Mouse (Mus musculus) forebrain, embryonic 15.5 days (tissue): ENCODE data around the gene Opcml. TPM values are rescaled to one million over a fixed set of nuclear protein-coding genes. Genes with fewer than 3 reads are reported as not detected.

ENCODE experiments used
- ATAC-seq: fragments of 200-750 bp; cut with Nextera tagmentation; replicated peaks from 2 replicates; pipeline ENCODE4 v1.8.0; 2017; ENCODE audit warnings: mild to moderate bottlenecking, moderate TSS enrichment, moderate library complexity
- H3K27ac ChIP-seq: fragments of 300-500 bp; sonication (generic); replicated peaks from 2 replicates; pipeline ENCODE4 v1.5.1; 2015; ENCODE audit warnings: mild to moderate bottlenecking, inconsistent platforms
- H3K27me3 ChIP-seq: fragments of 300-500 bp; sonication (generic); 2 replicates; pipeline ENCODE4 v1.6.1; 2015; ENCODE audit warnings: inconsistent platforms
- H3K36me3 ChIP-seq: fragments of 300-500 bp; sonication (generic); 2 replicates; pipeline ENCODE4 v1.6.1; 2015; ENCODE audit warnings: mild to moderate bottlenecking, inconsistent platforms
- H3K4me1 ChIP-seq: fragments of 300-500 bp; sonication (generic); 2 replicates; pipeline ENCODE4 v1.6.1; 2015; ENCODE audit warnings: inconsistent platforms
- H3K4me2 ChIP-seq: fragments of 300-500 bp; sonication (generic); replicated peaks from 2 replicates; pipeline ENCODE4 v1.6.1; 2015; ENCODE audit warnings: mild to moderate bottlenecking, inconsistent platforms
- H3K4me3 ChIP-seq: fragments of 300-500 bp; sonication (generic); 2 replicates; pipeline ENCODE4 v1.5.1; 2015; ENCODE audit warnings: mild to moderate bottlenecking, inconsistent platforms
- H3K9ac ChIP-seq: fragments of 300-500 bp; sonication (generic); replicated peaks from 2 replicates; pipeline ENCODE4 v1.6.1; 2015; ENCODE audit warnings: mild to moderate bottlenecking, inconsistent platforms
- H3K9me3 ChIP-seq: fragments of 300-500 bp; sonication (generic); 2 replicates; pipeline ENCODE4 v1.6.1; 2016; ENCODE audit warnings: inconsistent platforms
- WGBS: fragments of 180-500 bp; shearing (Covaris S2); methylation state at CpG from one replicate; pipeline ENCODE4 v1.1.7; 2015; ENCODE audit warnings: mixed read lengths; 5-methylcytosine and 5-hydroxymethylcytosine counted together
- polyA plus RNA-seq: library from polyadenylated mRNA; unstranded; fragments of >200 nt; fragmentation: Nextera tagmentation; extraction: Ambion mirVana; gene quantifications from 2 replicates; pipeline ENCODE4 v1.2.1, GENCODE M21; 2015

Gene Opcml
- polyA plus RNA-seq, 1 experiment from 2014 or later, result 54.4 TPM

DNA sequence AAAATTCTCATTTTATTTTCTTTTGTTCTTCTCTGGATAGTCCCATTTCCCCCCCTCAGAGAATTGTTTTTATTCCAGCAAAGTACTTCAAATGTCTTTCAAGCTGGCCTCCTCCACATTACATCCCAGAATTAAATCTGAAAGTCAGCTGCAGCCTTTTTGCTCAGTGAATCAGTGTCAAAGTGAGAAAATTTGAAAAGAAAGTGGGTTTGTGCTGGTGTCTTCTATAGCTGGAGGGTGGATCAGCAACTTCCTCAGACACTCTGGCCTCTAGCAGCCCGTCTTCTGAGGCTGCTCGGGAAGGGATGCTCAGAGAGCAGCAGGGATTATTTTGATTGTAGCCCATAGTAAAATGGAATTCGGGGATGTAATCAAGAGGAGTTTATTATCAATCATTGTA is 81.0 kb downstream of the Opcml start:
- Histone ChIP-seq H3K4me2 (no peak overlapping the region), H3K36me3 (no peaks in the 10 kb centered on the region), H3K9me3 (no peaks in the 10 kb centered on the region), H3K27ac (no peak overlapping the region), H3K9ac (no peak overlapping the region), H3K4me3 (no peak overlapping the region), H3K27me3 (no peaks in the 10 kb centered on the region), H3K4me1 (no peaks in the 10 kb centered on the region)
- no peak for ATAC-seq
- WGBS, result 81% methylated on average over 3 of the region's 3 CpGs

DNA sequence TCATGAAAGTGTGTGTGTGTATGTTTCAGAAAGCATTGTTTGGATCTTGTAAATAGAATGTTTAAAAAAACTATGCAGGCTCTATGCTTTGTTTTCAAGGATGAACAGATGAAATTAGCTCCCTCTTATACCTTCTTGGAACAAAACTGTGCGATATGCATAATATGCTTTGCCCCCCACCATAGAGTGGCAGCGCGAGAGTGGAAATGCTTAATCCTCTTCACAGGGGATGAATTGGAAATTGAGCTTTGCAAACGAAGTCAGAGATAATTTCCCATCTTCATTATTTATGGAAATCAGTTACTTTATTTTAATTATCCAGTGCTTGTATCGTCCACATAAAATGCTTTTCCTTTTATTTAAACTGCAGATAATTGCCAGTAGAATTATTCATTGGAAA is 99.1 kb downstream of the Opcml start:
- no peak for ATAC-seq
- WGBS, result 34% methylated on average over 5 of the region's 5 CpGs
- no peaks in the 10 kb centered on the region for H3K36me3 ChIP-seq
- H3K9ac ChIP-seq, result no peak overlapping the region
- H3K9me3 ChIP-seq, result no peaks in the 10 kb centered on the region
- no peaks in the 10 kb centered on the region for H3K27me3 ChIP-seq
- peaks cover 2% of the 10 kb centered on the region; the same call in 1 of the 2 replicates for H3K4me1 ChIP-seq
- no peak overlapping the region for H3K4me2 ChIP-seq
- no peak overlapping the region for H3K27ac ChIP-seq
- no peak overlapping the region for H3K4me3 ChIP-seq

DNA sequence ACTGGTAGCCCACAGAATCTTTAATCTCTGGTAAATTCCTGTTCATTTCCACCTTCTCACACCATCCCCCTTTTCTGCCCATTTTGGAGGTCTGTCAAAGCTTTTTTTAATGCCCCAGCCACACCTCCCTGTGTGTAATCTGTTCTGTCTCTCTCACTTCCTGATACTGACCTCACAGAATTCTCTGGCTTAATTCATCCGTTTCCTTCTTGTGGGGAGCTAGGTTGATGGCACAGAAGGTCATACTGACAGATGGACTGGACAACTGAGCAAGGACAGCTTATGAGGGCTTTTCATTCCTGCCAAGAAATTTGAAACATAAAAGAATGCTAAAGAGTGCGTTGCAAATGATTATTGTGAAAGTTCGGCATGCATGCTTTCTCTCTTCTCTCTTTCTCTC is 126.7 kb downstream of the Opcml start:
- no peak overlapping the region for H3K4me2 ChIP-seq
- H3K27ac ChIP-seq, result no peak overlapping the region
- H3K9ac ChIP-seq, result no peak overlapping the region
- no peak overlapping the region for H3K4me3 ChIP-seq
- H3K4me1 ChIP-seq, result no peaks in the 10 kb centered on the region
- no peaks in the 10 kb centered on the region for H3K36me3 ChIP-seq
- WGBS, result 65% methylated on average over 3 of the region's 3 CpGs
- H3K27me3 ChIP-seq, result no peaks in the 10 kb centered on the region
- ATAC-seq, result no peak
- no peaks in the 10 kb centered on the region for H3K9me3 ChIP-seq

DNA sequence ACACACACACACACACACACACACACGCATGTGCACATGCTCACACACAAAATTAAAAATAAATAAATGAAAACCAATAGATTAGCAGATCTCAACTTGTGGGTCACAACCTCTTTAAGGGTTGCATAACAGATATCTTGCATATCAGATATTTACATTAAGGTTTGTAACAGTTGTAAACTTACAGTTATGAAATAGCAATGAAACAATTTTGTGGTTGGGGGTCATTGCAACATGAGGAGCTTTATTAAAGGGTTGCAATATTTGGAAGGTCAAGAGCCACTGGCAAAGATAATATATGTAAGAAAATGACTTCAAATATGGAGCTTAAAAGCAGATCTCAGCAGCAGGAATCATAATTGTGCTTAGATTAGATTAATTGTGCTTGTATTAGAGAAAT is 132.9 kb downstream of the Opcml start:
- H3K4me2 ChIP-seq, result no peak overlapping the region
- no peak for ATAC-seq
- H3K9ac ChIP-seq, result no peak overlapping the region
- no peak overlapping the region for H3K4me3 ChIP-seq
- H3K36me3 ChIP-seq, result no peaks in the 10 kb centered on the region
- H3K27ac ChIP-seq, result no peak overlapping the region
- H3K9me3 ChIP-seq, result no peaks in the 10 kb centered on the region
- no peaks in the 10 kb centered on the region for H3K4me1 ChIP-seq
- WGBS, result 95% methylated on average over 1 of the region's 1 CpGs
- no peaks in the 10 kb centered on the region for H3K27me3 ChIP-seq

DNA sequence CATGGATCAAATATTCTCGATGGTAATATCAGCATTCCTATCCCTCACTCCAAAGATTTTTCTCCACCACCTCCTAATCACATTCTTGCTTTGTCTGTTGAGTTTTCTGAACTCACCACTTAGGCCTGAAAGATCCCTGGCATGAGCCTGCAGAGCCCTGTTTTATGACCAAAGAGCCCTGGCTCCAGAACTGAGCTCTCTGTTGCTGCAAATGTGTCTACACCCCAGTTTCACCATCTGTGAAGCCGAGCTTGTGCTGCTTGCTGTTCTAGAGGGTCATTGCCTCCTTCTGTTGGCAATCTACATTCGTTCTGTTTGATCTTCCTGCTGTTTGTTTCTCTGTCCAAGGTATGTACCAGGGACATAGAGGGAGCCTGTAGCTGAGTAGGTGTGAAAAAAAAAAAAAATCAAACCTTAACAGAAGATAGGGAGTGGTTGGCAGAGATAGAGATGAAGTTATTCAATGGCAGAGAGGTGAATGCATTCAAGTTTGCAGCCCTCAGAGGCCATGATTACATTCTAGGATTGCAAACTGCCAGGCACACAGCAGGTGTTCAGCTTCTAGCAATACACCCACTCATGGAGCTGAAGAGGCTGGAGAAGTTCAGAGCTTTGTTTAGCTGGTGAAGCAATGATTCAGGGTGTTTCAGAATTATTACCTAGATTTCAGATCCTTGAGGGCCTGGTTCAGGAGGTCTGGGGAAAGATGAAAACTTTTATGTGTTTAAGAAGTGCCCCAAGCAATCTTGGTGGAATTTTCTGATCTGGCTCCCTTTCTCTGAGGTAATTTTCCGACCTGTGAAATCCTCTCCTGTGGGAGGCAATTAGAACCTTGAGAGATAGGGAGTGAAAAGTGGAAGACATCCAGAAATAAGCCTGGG is 133.6 kb downstream of the Opcml start:
- Histone ChIP-seq H3K4me3 (no peak overlapping the region), H3K4me2 (no peak overlapping the region), H3K36me3 (no peaks in the 10 kb centered on the region), H3K4me1 (no peaks in the 10 kb centered on the region), H3K27ac (no peak overlapping the region), H3K9ac (no peak overlapping the region), H3K27me3 (no peaks in the 10 kb centered on the region), H3K9me3 (no peaks in the 10 kb centered on the region)
- ATAC-seq, result no peak
- 76% methylated on average over 4 of the region's 4 CpGs for WGBS

DNA sequence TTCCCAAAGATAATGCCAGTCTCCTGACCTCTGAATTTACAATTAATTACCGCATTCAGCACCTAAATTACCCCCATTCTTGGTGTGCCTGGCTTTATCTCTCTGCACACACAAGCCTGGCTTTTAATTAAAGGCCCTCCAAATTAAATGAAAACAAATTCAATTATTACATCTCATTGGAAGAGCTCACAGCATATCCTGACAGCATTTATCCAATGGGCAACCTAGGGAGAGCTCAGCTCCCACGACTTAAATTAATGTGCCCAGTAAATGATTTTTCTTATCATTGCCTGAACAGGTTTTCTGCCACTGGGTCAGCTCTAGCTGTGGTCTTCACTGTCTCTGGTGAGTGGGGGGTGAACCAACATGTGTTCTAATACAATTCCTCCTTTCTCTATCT is 135.1 kb downstream of the Opcml start:
- Histone ChIP-seq H3K4me2 (no peak overlapping the region), H3K4me3 (no peak overlapping the region), H3K9me3 (no peaks in the 10 kb centered on the region), H3K27ac (no peak overlapping the region), H3K9ac (no peak overlapping the region), H3K4me1 (no peaks in the 10 kb centered on the region), H3K36me3 (no peaks in the 10 kb centered on the region), H3K27me3 (no peaks in the 10 kb centered on the region)
- 19% methylated on average over 2 of the region's 2 CpGs for WGBS
- no peak for ATAC-seq

DNA sequence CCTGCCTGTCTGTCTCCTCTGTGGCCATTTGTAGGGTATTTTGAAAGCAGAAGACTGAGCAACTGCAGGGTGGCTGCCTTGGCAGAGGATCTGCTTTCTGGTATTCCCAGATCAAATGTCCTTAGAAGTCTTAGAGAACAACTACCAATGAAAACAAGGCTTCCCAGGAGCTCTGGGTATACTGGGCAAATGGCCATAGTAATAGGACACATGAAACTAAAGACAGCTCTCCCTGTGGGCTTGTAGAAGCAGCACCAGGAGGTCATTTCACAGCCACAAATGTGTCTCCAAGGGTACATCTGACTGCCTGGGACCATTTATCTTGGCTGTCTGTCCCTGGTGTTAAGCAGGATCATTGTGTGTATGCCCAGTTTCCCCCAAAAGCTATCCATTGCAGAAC is 146.7 kb downstream of the Opcml start:
- ATAC-seq, result no peak
- no peak overlapping the region for H3K27ac ChIP-seq
- no peaks in the 10 kb centered on the region for H3K36me3 ChIP-seq
- H3K4me1 ChIP-seq, result no peaks in the 10 kb centered on the region
- no peaks in the 10 kb centered on the region for H3K9me3 ChIP-seq
- H3K4me2 ChIP-seq, result no peak overlapping the region
- H3K4me3 ChIP-seq, result no peak overlapping the region
- no peaks in the 10 kb centered on the region for H3K27me3 ChIP-seq
- H3K9ac ChIP-seq, result no peak overlapping the region

DNA sequence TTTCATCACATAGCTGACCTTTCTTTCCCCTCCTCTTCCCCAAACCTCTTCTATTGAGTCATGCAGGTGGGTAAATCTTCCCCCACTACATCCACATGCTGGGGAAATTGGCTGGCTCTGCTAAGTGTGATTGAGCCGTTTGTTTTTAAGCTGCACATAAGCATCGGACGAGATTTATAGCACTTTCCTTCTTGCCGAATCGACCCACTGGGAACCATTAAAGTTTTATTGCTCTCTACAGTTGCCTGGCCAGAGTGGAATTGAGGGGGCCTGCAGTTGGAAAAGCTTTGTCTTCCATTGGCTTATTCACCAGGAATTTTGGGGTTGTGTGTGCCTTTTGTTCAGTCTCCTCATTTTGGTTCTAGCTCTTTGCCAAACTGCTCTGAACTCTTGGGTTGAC is 147.1 kb downstream of the Opcml start:
- H3K4me3 ChIP-seq, result no peak overlapping the region
- no peaks in the 10 kb centered on the region for H3K36me3 ChIP-seq
- H3K27ac ChIP-seq, result no peak overlapping the region
- H3K9me3 ChIP-seq, result no peaks in the 10 kb centered on the region
- no peaks in the 10 kb centered on the region for H3K4me1 ChIP-seq
- no peaks in the 10 kb centered on the region for H3K27me3 ChIP-seq
- no peak overlapping the region for H3K4me2 ChIP-seq
- no peak overlapping the region for H3K9ac ChIP-seq
- ATAC-seq, result no peak
- WGBS, result 90% methylated on average over 5 of the region's 5 CpGs

DNA sequence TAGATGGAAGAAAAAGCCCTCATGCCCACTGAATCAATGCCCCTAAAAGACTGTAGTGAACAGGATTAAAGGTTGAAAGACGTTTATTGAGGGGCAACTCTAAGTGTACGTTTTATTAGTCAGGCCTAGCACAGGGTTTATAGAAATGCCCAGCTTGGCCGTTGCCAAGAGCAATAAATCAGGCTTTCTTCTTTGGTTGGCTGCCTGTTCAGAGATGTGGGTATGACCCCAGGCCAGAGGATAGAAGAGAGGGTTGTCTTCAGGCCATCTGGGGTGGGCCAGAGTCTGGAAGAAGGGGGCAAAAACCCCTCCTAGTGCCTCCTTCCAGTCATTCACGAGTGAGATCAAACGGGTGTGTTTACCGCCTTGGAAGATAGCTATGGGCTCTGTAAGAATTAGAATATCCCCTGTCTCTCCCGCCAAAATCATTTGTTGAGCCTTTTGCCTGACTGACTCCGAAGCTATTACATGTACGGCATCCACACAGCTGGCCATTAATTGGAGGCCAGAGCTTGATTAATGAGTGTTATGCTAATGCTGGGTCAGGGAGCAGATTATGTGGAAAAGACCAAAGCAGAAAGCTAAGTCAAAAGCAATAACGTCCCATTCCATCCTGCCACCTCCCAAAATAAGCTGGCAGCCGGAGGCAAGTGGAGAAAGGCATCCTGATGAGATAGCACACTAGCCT is 154.9 kb downstream of the Opcml start:
- ATAC-seq, result no peak
- WGBS, result 30% methylated on average over 11 of the region's 11 CpGs
- H3K9ac ChIP-seq, result no peak overlapping the region
- H3K4me3 ChIP-seq, result no peak overlapping the region
- H3K27ac ChIP-seq, result no peak overlapping the region
- H3K27me3 ChIP-seq, result no peaks in the 10 kb centered on the region
- H3K4me2 ChIP-seq, result no peak overlapping the region
- no peaks in the 10 kb centered on the region for H3K9me3 ChIP-seq
- no peaks in the 10 kb centered on the region for H3K4me1 ChIP-seq
- H3K36me3 ChIP-seq, result no peaks in the 10 kb centered on the region

DNA sequence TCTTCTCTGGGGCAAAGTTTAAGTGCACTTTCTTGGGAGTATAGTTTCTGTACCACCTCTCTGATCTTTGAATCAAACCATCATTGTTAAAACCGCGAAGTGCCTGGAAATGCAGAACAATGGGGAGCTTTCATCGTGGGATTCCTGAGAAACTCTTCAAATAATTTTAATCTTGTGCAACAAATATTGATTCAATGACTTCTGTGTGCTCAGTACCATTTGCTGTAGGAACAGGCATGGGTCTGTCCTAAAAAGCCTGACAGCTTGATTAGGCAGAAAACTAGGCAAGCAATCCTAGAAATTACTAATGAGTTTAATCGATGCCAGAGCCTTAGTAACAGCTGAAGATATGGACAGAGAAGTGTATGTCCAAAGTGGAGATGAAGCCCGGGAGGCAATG is 160.5 kb downstream of the Opcml start:
- Histone ChIP-seq H3K9me3 (no peaks in the 10 kb centered on the region), H3K4me2 (no peak overlapping the region), H3K27ac (no peak overlapping the region), H3K4me3 (no peak overlapping the region), H3K27me3 (no peaks in the 10 kb centered on the region), H3K9ac (no peak overlapping the region), H3K36me3 (no peaks in the 10 kb centered on the region), H3K4me1 (peaks cover 2% of the 10 kb centered on the region; the same call in 1 of the 2 replicates)
- ATAC-seq, result no peak
- 28% methylated on average over 5 of the region's 5 CpGs for WGBS

DNA sequence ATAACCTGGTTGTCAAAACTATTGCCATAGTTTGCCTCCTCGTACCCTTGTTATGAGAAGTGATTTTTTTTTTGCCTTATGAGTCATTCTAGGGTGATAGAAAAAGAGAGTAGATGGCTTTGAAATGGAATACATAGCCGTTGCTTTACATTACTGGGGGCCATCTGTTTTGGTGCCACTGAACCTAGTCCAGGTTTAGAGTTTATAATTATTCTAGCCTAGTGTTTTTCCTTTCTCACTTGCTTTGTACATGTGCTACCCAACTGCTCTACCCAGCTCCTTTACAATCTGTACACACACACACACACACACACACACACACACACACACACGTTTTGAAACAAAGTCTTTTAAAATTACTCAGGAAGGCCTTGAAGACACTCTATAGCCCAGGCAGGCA is 171.1 kb downstream of the Opcml start:
- Histone ChIP-seq H3K4me3 (no peak overlapping the region), H3K9ac (no peak overlapping the region), H3K27me3 (no peaks in the 10 kb centered on the region), H3K9me3 (no peaks in the 10 kb centered on the region), H3K27ac (no peak overlapping the region), H3K4me2 (no peak overlapping the region), H3K36me3 (no peaks in the 10 kb centered on the region), H3K4me1 (peaks cover 9% of the 10 kb centered on the region)
- 73% methylated on average over 3 of the region's 3 CpGs for WGBS
- no peak for ATAC-seq

DNA sequence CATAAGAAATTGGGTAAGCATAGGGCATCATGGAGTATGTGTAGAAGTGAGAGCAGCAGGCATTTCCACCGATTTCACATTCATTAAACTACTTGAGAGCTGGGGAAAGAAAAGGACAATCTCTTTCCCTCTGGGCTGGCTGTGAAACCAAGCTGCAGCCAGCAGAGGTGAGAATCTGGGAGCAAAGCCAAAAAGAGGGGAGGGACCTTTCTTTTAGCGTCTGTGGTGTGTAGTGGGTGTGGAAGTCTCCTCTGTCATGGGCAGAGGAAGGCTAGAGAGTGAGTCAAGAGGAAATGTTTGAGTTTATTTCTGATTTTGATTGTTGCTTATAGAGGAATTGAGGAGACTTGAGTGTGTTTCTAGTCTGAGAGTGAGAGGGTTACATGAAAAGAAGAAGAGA is 172.8 kb downstream of the Opcml start:
- H3K4me1 ChIP-seq, result peaks cover 9% of the 10 kb centered on the region
- H3K4me2 ChIP-seq, result no peak overlapping the region
- H3K36me3 ChIP-seq, result no peaks in the 10 kb centered on the region
- no peaks in the 10 kb centered on the region for H3K27me3 ChIP-seq
- H3K27ac ChIP-seq, result no peak overlapping the region
- no peak overlapping the region for H3K4me3 ChIP-seq
- no peaks in the 10 kb centered on the region for H3K9me3 ChIP-seq
- no peak overlapping the region for H3K9ac ChIP-seq
- no peak for ATAC-seq
- WGBS, result 20% methylated on average over 2 of the region's 2 CpGs
